24 mouse cellular contexts compared by ENCODE assay signal in genomic region chr8:115430793-115431192, GRCm38 (mm10).
DNase-seq lines count a peak whose midpoint lies in the region; ATAC-seq and TF ChIP-seq lines count a peak whose summit lies in the region.
"Had no signal": no experiment of that assay in that cellular context is flagged by ENCODE, and none has a peak within 500 bp of the region (broad histone marks: within the 10 kb centered on the region; RNA-seq: fewer than 3 reads in every experiment).

No protein-coding gene starts in this region.

- no peak for TF ChIP-seq CTCF in kidney, postnatal 0 days (IDR thresholded peaks at IDR 0.05; ENCODE audit: low read depth)

- H3K27me3 ChIP-seq in kidney, postnatal 0 days (ENCODE audit: insufficient read depth, low read length): no peaks in the 10 kb centered on the region
- 0 out of 2 replicates have a peak, but pooled peaks cover 7% of the 10 kb centered on the region for H3K27me3 ChIP-seq in embryonic facial prominence, embryonic 15.5 days
- H3K27me3 ChIP-seq: limb, embryonic 12.5 days; liver, embryonic 13.5 days; lung, embryonic 15.5 days; stomach, embryonic 15.5 days had no signal

- no peaks in the 10 kb centered on the region for H3K9me3 ChIP-seq in kidney, postnatal 0 days (replicated peaks; ENCODE audit: low read length)
- H3K9me3 ChIP-seq in embryonic facial prominence, embryonic 15.5 days (replicated peaks): no peaks in the 10 kb centered on the region
- H3K9me3 ChIP-seq: forebrain, embryonic 15.5 days; limb, embryonic 12.5 days; liver, embryonic 13.5 days; lung, embryonic 15.5 days; midbrain, embryonic 10.5 days; stomach, embryonic 15.5 days had no signal

- 55% methylated on average over 3 of the region's 3 CpGs for WGBS in kidney, postnatal 0 days
- whole genome bisulfite sequencing in embryonic facial prominence, embryonic 15.5 days: 25% methylated on average over 3 of the region's 3 CpGs

- H3K9ac ChIP-seq in kidney, postnatal 0 days (ENCODE audit: low read depth, low read length): no peak overlapping the region
- H3K9ac ChIP-seq in embryonic facial prominence, embryonic 15.5 days: no peak overlapping the region
- H3K9ac ChIP-seq: forebrain, embryonic 15.5 days; hindbrain, embryonic 14.5 days; limb, embryonic 12.5 days; liver, embryonic 13.5 days; lung, embryonic 15.5 days; stomach, embryonic 15.5 days had no signal

- no peaks in the 10 kb centered on the region for H3K36me3 ChIP-seq in kidney, postnatal 0 days (ENCODE audit: insufficient read depth, low read length)
- H3K36me3 ChIP-seq in embryonic facial prominence, embryonic 15.5 days: no peaks in the 10 kb centered on the region
- H3K36me3 ChIP-seq: forebrain, embryonic 15.5 days; limb, embryonic 12.5 days; liver, embryonic 13.5 days; lung, embryonic 15.5 days; midbrain, embryonic 10.5 days; stomach, embryonic 15.5 days had no signal

- no peak for ATAC-seq in kidney, postnatal 0 days (replicated peaks; ENCODE audit: low FRiP score, low read depth)
- peak; percentile 61; the same call in 1 of the 2 replicates for ATAC-seq in embryonic facial prominence, embryonic 15.5 days (ENCODE audit: insufficient number of reproducible peaks, low FRiP score, low TSS enrichment, low read depth)
- ATAC-seq: forebrain, embryonic 15.5 days; midbrain, embryonic 16.5 days had no signal

- H3K4me1 ChIP-seq in kidney, postnatal 0 days (replicated peaks; ENCODE audit: insufficient read depth, low read length): no peaks in the 10 kb centered on the region
- H3K4me1 ChIP-seq in embryonic facial prominence, embryonic 15.5 days: peaks cover 25% of the 10 kb centered on the region
- H3K4me1 ChIP-seq: liver, embryonic 13.5 days; lung, embryonic 15.5 days; stomach, embryonic 15.5 days had no signal

- H3K27ac ChIP-seq in kidney, postnatal 0 days: no peak overlapping the region
- no peak overlapping the region; the same call in 1 of the 2 replicates for H3K27ac ChIP-seq in embryonic facial prominence, embryonic 15.5 days (replicated peaks)
- H3K27ac ChIP-seq: forebrain, embryonic 15.5 days; hindbrain, embryonic 14.5 days; left cerebral cortex, adult 2 months; limb, embryonic 12.5 days; liver, embryonic 13.5 days; lung, embryonic 15.5 days; midbrain, embryonic 10.5 days; stomach, embryonic 15.5 days had no signal

- H3K4me3 ChIP-seq in kidney, postnatal 0 days (replicated peaks; ENCODE audit: low read depth, low read length): no peak overlapping the region
- H3K4me3 ChIP-seq in embryonic facial prominence, embryonic 15.5 days (replicated peaks): no peak overlapping the region
- H3K4me3 ChIP-seq: forebrain, embryonic 15.5 days; left cerebral cortex, adult 2 months; limb, embryonic 12.5 days; liver, embryonic 13.5 days; lung, embryonic 15.5 days; midbrain, embryonic 10.5 days; stomach, embryonic 15.5 days had no signal

- H3K4me2 ChIP-seq in kidney, postnatal 0 days (ENCODE audit: low read length): no peak overlapping the region
- H3K4me2 ChIP-seq in embryonic facial prominence, embryonic 15.5 days (replicated peaks): peak overlapping the region; percentile 27; the same call in 1 of the 2 replicates
- H3K4me2 ChIP-seq: forebrain, embryonic 15.5 days; hindbrain, embryonic 14.5 days; limb, embryonic 12.5 days; liver, embryonic 13.5 days; lung, embryonic 15.5 days; stomach, embryonic 15.5 days had no signal

- peak; percentile 17 for DNase-seq in embryo, embryonic 10.5 days (ENCODE audit: low spot score)
- DNase-seq in embryo, embryonic 10 days (ENCODE audit: low spot score): no peak
- peak; percentile 31 for DNase-seq in kidney, postnatal 0 days (ENCODE audit: low spot score)
- DNase-seq in kidney, adult 18-20 months: no peak
- DNase-seq in embryo, embryonic 11.5 days (ENCODE audit: low read depth, low spot score): peak; percentile 27
- no peak for DNase-seq in left cerebral cortex, adult 9 months (ENCODE audit: low spot score in 2 of 2)
- DNase-seq in gastrocnemius, postnatal 36 days: no peak
- DNase-seq: adrenal gland, postnatal 10 days; cerebellum, adult 9-10 months; gastrocnemius, postnatal 25 days; heart, postnatal 36 days; kidney, postnatal 36 days; liver, embryonic 13.5 days; lung, postnatal 36 days; thymus, postnatal 36 days had no signal

- intact Hi-C loops in gastrocnemius, postnatal 36 days (cut with DNase I): no loop called here

Comparison
In these comparisons a context has a peak if more than half of its experiments do, and no peak if none do; other contexts are left out.
1. DNase-seq: peak in embryo, embryonic 10.5 days (single experiment), kidney, postnatal 0 days (single experiment) and embryo, embryonic 11.5 days (single experiment); none in embryo, embryonic 10 days (single experiment), kidney, adult 18-20 months (single experiment), left cerebral cortex, adult 9 months (0 of 2) and gastrocnemius, postnatal 36 days (0 of 2).